Mouse (Mus musculus): ENCODE data around the gene Timm8b.

Timm8b gene

GRCm38 (mm10) chr9:50603189-50603997, at the start of gene Timm8b, which contains the start of gene Sdhd:
Timm8b (plus strand) TSS chr9:50603910.
Sdhd (minus strand) TSS chr9:50603812.
- DNase-seq (ENCODE audit: low spot score in 2 of 2): peak; percentile 92 to 97

GRCm38 (mm10) chr9:50554241-50555093, 49.2 kb upstream of the Timm8b start, which contains the start of gene Il18:
Il18 (plus strand) TSS chr9:50554827.
- peak; percentile 62 to 77 for DNase-seq (ENCODE audit: low spot score in 2 of 2)

- no peak for DNase-seq (ENCODE audit: low spot score in 2 of 2)
These were observed 48.6 kb upstream of the Timm8b start, which contains the start of gene Bco2 for GRCm38 (mm10) chr9:50555094-50555446. Bco2 (minus strand) TSS chr9:50555181.

- no peak for DNase-seq (ENCODE audit: low spot score in 2 of 2)
These were observed 42.4 kb upstream of the Timm8b start, which contains the start of gene Tex12 for GRCm38 (mm10) chr9:50561145-50561917. Tex12 (minus strand) TSS chr9:50561325.

- no peak for DNase-seq (ENCODE audit: low spot score in 2 of 2)
These were observed 41.8 kb upstream of the Timm8b start for GRCm38 (mm10) chr9:50561918-50562360.

GRCm38 (mm10) chr9:50565173-50565572, 38.5 kb upstream of the Timm8b start:
- no peak for DNase-seq (ENCODE audit: low spot score in 2 of 2)

GRCm38 (mm10) chr9:50565940-50566339, 37.8 kb upstream of the Timm8b start:
- no peak for DNase-seq (ENCODE audit: low spot score in 2 of 2)

GRCm38 (mm10) chr9:50567372-50567771, 36.3 kb upstream of the Timm8b start:
- no peak for DNase-seq (ENCODE audit: low spot score in 2 of 2)

- DNase-seq (ENCODE audit: low spot score in 2 of 2): no peak
These were observed 35.8 kb upstream of the Timm8b start for GRCm38 (mm10) chr9:50567881-50568280.

GRCm38 (mm10) chr9:50569599-50570525, 33.8 kb upstream of the Timm8b start:
- no peak for DNase-seq (ENCODE audit: low spot score in 2 of 2)

- DNase-seq (ENCODE audit: low spot score in 2 of 2): no peak
These were observed 23.3 kb upstream of the Timm8b start for GRCm38 (mm10) chr9:50580370-50580769.

- no peak for DNase-seq (ENCODE audit: low spot score in 2 of 2)
These were observed 18.4 kb upstream of the Timm8b start for GRCm38 (mm10) chr9:50585145-50585818.

- DNase-seq (ENCODE audit: low spot score in 2 of 2): no peak
These were observed 16.8 kb upstream of the Timm8b start for GRCm38 (mm10) chr9:50586955-50587354.

GRCm38 (mm10) chr9:50590856-50591518, 12.7 kb upstream of the Timm8b start:
- DNase-seq (ENCODE audit: low spot score in 2 of 2): no peak

- no peak for DNase-seq (ENCODE audit: low spot score in 2 of 2)
These were observed 10.8 kb upstream of the Timm8b start for GRCm38 (mm10) chr9:50592955-50593354.

- DNase-seq (ENCODE audit: low spot score in 2 of 2): no peak
These were observed 10.2 kb upstream of the Timm8b start for GRCm38 (mm10) chr9:50593544-50593943.

GRCm38 (mm10) chr9:50594794-50595417, 8.8 kb upstream of the Timm8b start:
- DNase-seq (ENCODE audit: low spot score in 2 of 2): no peak

GRCm38 (mm10) chr9:50596973-50597372, 6.7 kb upstream of the Timm8b start:
- DNase-seq (ENCODE audit: low spot score in 2 of 2): no peak

GRCm38 (mm10) chr9:50601536-50601935, 2.2 kb upstream of the Timm8b start:
- no peak for DNase-seq (ENCODE audit: low spot score in 2 of 2)

Data from left cerebral cortex, adult 9 months (tissue).